Mouse (Mus musculus): ENCODE measurements around the gene Calm2. TPM values are rescaled to one million over a fixed set of nuclear protein-coding genes. Genes with fewer than 3 reads are reported as not detected.

The Calm2 gene
- polyA plus RNA-seq, 1 experiment from 2014 or later: 1,017 TPM

DNA sequence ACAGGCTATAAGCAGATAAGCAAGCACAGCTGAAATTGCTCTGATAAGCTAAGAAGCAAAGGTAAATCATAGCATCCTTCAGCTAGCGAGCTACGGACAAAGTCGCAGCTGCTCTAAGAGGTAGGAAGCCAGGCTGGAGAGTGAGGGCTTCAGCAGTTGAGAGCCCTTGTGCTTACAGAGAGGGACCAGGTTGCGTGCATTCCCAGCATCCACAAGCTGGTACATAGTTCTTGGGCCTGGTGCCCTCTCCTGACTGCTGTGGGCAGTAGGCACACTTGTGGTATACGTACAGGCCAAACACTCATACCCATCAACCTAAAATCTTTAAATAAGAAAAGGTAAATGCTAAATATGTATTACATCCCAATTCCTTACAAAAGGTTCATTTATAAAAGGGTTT lies 14.0 kb downstream of the Calm2 start:
- H3K4me3 ChIP-seq (replicated peaks; ENCODE audit: low read length): no peak overlapping the region
- no peaks in the 10 kb centered on the region for H3K27me3 ChIP-seq (ENCODE audit: control insufficient read depth, insufficient read depth, low read length)
- H3K9ac ChIP-seq (ENCODE audit: low read length): no peak overlapping the region
- no peak overlapping the region for H3K4me2 ChIP-seq (ENCODE audit: low read depth, low read length)
- no peak overlapping the region for H3K27ac ChIP-seq (ENCODE audit: low read length)
- ATAC-seq (ENCODE audit: insufficient read depth, low FRiP score): no peak
- no peaks in the 10 kb centered on the region for H3K4me1 ChIP-seq (ENCODE audit: control insufficient read depth, insufficient read depth, low read length)
- H3K9me3 ChIP-seq (replicated peaks; ENCODE audit: control insufficient read depth, low read length): no peaks in the 10 kb centered on the region
- H3K36me3 ChIP-seq (ENCODE audit: control insufficient read depth, insufficient read depth, low read length): peaks cover 22% of the 10 kb centered on the region; the same call in 1 of the 2 replicates
- WGBS: 92% methylated on average over 5 of the region's 5 CpGs

DNA sequence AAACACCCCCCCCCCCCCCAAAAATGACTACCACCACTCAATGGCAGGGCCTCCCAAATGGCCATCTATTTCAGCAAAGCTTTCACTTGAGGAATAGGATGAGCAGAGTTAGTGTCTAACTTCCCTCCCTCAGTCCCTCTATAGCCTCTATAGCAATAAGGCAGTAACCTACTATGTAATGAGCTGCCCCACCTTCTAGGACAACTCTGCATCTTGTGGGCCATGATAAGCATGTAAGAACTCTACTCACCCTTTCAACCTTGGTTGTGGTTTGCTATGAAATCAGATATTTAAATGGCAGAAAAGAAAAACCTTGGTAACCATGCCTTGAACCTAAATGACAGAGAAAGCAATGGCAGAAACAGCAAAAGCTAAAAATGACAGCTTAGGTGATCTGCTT lies 14.4 kb downstream of the Calm2 start:
- no peaks in the 10 kb centered on the region for H3K27me3 ChIP-seq (ENCODE audit: control insufficient read depth, insufficient read depth, low read length)
- H3K36me3 ChIP-seq (ENCODE audit: control insufficient read depth, insufficient read depth, low read length): peaks cover 22% of the 10 kb centered on the region; the same call in 1 of the 2 replicates
- no peak for ATAC-seq (ENCODE audit: insufficient read depth, low FRiP score)
- no peak overlapping the region for H3K9ac ChIP-seq (ENCODE audit: low read length)
- H3K4me3 ChIP-seq (replicated peaks; ENCODE audit: low read length): no peak overlapping the region
- H3K4me1 ChIP-seq (ENCODE audit: control insufficient read depth, insufficient read depth, low read length): no peaks in the 10 kb centered on the region
- H3K9me3 ChIP-seq (replicated peaks; ENCODE audit: control insufficient read depth, low read length): no peaks in the 10 kb centered on the region
- no peak overlapping the region for H3K4me2 ChIP-seq (ENCODE audit: low read depth, low read length)
- H3K27ac ChIP-seq (ENCODE audit: low read length): no peak overlapping the region

DNA sequence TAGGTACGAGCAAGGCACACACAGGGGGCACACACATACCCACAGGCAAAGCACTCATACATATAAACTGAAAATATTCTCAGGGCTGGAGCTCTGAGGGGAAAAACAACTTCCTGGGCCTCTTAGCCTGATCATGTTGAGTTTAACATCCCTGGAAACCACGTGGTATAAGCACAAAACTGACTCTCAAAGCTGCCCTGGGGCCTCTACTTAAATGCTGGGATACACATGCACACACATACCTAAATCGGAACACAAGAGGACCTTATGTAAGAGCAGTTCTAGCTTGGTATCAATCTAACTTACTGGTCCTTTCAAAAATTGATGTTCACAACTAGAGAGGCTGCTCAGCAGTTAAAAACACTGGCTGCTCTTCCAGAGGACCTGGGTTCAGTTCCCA lies 17.3 kb downstream of the Calm2 start:
- Histone ChIP-seq H3K9me3 (replicated peaks; ENCODE audit: control insufficient read depth, low read length) (no peaks in the 10 kb centered on the region), H3K36me3 (ENCODE audit: control insufficient read depth, insufficient read depth, low read length) (peaks cover 18% of the 10 kb centered on the region; the same call in 1 of the 2 replicates), H3K4me2 (ENCODE audit: low read depth, low read length) (no peak overlapping the region), H3K4me1 (ENCODE audit: control insufficient read depth, insufficient read depth, low read length) (no peaks in the 10 kb centered on the region), H3K27ac (ENCODE audit: low read length) (no peak overlapping the region), H3K27me3 (ENCODE audit: control insufficient read depth, insufficient read depth, low read length) (no peaks in the 10 kb centered on the region), H3K9ac (ENCODE audit: low read length) (no peak overlapping the region), H3K4me3 (replicated peaks; ENCODE audit: low read length) (no peak overlapping the region)
- whole genome bisulfite sequencing: 85% methylated on average over 3 of the region's 3 CpGs
- no peak for ATAC-seq (ENCODE audit: insufficient read depth, low FRiP score)

DNA sequence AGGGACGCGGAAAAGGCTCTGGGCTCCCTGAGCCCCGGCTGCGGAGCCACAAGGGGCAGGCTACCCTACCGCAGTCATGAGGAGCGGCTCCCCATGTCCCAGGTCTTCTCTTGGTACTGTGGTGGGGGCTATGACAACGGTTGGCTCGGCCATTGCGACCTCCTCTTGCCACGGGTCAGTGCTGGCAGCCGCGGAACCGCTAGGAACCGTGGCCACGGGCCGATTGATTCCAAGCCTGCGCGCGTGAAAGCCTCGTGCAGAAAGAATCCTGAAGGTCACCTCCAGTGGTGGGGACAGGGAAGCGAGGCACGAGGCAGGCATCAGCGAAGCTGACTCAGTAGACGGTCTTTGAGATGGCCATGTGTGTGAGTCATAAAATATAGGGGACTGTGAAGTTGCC lies 19.2 kb downstream of the Calm2 start, which contains the start of gene Stpg4:
TSS of gene Stpg4 (minus strand) at position 231 of the 400 bp plus-strand sequence.
- Histone ChIP-seq H3K27me3 (ENCODE audit: control insufficient read depth, insufficient read depth, low read length) (no peaks in the 10 kb centered on the region), H3K36me3 (ENCODE audit: control insufficient read depth, insufficient read depth, low read length) (0 out of 2 replicates have a peak, but pooled peaks cover 13% of the 10 kb centered on the region), H3K9me3 (replicated peaks; ENCODE audit: control insufficient read depth, low read length) (no peaks in the 10 kb centered on the region), H3K27ac (ENCODE audit: low read length) (peak within 1 kb of the TSS; percentile 63), H3K4me3 (replicated peaks; ENCODE audit: low read length) (no peak within 1 kb of the TSS), H3K4me2 (ENCODE audit: low read depth, low read length) (peak within 1 kb of the TSS; percentile 20; the same call in 1 of the 2 replicates), H3K4me1 (ENCODE audit: control insufficient read depth, insufficient read depth, low read length) (no peaks in the 10 kb centered on the region), H3K9ac (ENCODE audit: low read length) (no peak within 1 kb of the TSS)
- peak; percentile 17; the same call in 1 of the 2 replicates for ATAC-seq (ENCODE audit: insufficient read depth, low FRiP score)
- WGBS: 59% methylated on average over 24 of the region's 24 CpGs

DNA sequence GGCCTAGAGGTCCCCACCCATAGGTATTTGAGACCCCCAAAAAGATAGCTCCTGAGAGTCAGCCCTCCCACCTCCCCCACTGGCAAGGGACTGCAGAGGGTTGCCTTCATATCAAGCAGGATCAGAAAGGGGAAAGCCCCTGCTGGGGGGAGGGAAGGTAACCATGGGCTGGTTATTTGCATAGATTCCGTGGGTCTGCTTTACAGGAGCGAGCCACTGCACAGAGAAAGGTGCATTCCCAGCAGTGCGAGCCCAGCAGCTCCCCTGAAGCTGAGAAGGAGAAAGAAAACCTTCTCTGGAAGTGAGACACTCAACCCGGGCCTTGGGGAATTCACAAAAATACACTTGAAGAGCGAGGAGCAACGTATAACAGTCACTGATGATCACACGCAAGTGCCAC lies 28.7 kb downstream of the Calm2 start:
- Histone ChIP-seq H3K9ac (ENCODE audit: low read length) (no peak overlapping the region), H3K4me3 (replicated peaks; ENCODE audit: low read length) (no peak overlapping the region), H3K27me3 (ENCODE audit: control insufficient read depth, insufficient read depth, low read length) (no peaks in the 10 kb centered on the region), H3K4me1 (ENCODE audit: control insufficient read depth, insufficient read depth, low read length) (no peaks in the 10 kb centered on the region), H3K9me3 (replicated peaks; ENCODE audit: control insufficient read depth, low read length) (no peaks in the 10 kb centered on the region), H3K4me2 (ENCODE audit: low read depth, low read length) (no peak overlapping the region), H3K36me3 (ENCODE audit: control insufficient read depth, insufficient read depth, low read length) (no peaks in the 10 kb centered on the region), H3K27ac (ENCODE audit: low read length) (no peak overlapping the region)
- no peak for ATAC-seq (ENCODE audit: insufficient read depth, low FRiP score)
- WGBS: 75% methylated on average over 7 of the region's 7 CpGs

DNA sequence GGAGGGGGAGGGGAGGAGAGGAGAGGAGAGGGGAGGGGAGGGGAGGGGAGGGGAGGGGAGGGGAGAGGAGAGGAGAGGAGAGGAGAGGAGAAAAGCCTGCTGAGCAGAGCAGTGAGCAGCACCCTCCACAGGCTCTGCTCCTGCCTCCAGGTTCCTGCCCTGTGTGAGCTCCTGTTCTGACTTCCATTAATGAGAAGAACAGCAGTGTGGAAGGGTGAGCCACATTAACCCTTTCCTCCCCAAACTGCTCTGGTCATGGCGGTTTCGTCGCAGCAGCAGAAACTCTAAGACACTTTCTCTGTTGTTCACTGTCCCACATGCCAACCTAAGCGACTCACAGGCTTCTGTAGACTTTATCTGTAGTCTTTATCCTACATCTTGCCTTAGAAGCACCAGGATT lies 40.1 kb downstream of the Calm2 start:
- Histone ChIP-seq H3K4me2 (ENCODE audit: low read depth, low read length) (no peak overlapping the region), H3K9ac (ENCODE audit: low read length) (no peak overlapping the region), H3K27me3 (ENCODE audit: control insufficient read depth, insufficient read depth, low read length) (no peaks in the 10 kb centered on the region), H3K4me3 (replicated peaks; ENCODE audit: low read length) (no peak overlapping the region), H3K27ac (ENCODE audit: low read length) (no peak overlapping the region), H3K4me1 (ENCODE audit: control insufficient read depth, insufficient read depth, low read length) (no peaks in the 10 kb centered on the region), H3K36me3 (ENCODE audit: control insufficient read depth, insufficient read depth, low read length) (no peaks in the 10 kb centered on the region), H3K9me3 (replicated peaks; ENCODE audit: control insufficient read depth, low read length) (no peaks in the 10 kb centered on the region)
- ATAC-seq (ENCODE audit: insufficient read depth, low FRiP score): no peak
- 81% methylated on average over 4 of the region's 4 CpGs for WGBS

DNA sequence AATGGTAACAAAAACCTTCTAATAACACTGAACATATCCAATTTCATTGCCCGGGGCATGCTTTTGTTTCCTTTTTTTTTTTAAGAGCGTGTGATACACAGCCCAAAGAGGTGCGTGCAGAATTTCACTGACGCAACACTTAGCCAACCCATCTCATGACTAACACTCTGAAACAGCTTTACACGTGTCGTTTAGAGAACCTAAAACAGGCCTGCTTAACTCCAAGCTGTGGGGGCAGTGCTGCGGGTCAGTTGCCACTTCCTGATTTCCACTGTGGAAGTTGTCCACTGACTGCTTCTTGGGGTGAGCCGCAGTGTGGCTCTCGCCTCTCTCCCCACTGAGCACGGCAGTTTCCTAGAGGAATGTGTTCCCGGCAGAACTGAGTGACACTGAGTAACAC lies 41.2 kb downstream of the Calm2 start:
- H3K4me3 ChIP-seq (replicated peaks; ENCODE audit: low read length): no peak overlapping the region
- no peak for ATAC-seq (ENCODE audit: insufficient read depth, low FRiP score)
- WGBS: 76% methylated on average over 11 of the region's 11 CpGs
- H3K27ac ChIP-seq (ENCODE audit: low read length): no peak overlapping the region
- no peak overlapping the region for H3K9ac ChIP-seq (ENCODE audit: low read length)
- H3K4me2 ChIP-seq (ENCODE audit: low read depth, low read length): no peak overlapping the region
- no peaks in the 10 kb centered on the region for H3K9me3 ChIP-seq (replicated peaks; ENCODE audit: control insufficient read depth, low read length)
- no peaks in the 10 kb centered on the region for H3K27me3 ChIP-seq (ENCODE audit: control insufficient read depth, insufficient read depth, low read length)
- H3K36me3 ChIP-seq (ENCODE audit: control insufficient read depth, insufficient read depth, low read length): no peaks in the 10 kb centered on the region
- H3K4me1 ChIP-seq (ENCODE audit: control insufficient read depth, insufficient read depth, low read length): no peaks in the 10 kb centered on the region

DNA sequence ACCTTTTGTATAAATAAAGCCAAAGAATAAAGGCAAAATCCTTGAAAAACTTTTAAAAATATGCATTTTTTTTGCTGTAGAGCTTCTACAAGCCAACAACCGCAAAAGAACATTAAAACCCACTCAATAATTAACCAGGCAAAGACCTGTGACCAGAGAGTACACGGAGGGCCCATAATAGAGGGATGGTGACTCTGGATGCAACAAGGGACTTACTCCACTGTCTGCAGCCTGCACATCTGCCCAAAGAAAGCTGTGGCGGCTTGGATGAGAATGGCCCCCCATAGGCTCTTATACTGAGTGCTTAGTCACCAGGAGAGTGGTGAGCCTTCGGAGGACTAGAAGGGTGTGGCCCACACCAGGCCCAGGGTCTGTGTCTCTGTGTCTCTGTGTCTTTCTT lies 43.3 kb downstream of the Calm2 start:
- Histone ChIP-seq H3K4me1 (ENCODE audit: control insufficient read depth, insufficient read depth, low read length) (no peaks in the 10 kb centered on the region), H3K27me3 (ENCODE audit: control insufficient read depth, insufficient read depth, low read length) (no peaks in the 10 kb centered on the region), H3K9ac (ENCODE audit: low read length) (no peak overlapping the region), H3K9me3 (replicated peaks; ENCODE audit: control insufficient read depth, low read length) (no peaks in the 10 kb centered on the region), H3K27ac (ENCODE audit: low read length) (no peak overlapping the region), H3K4me3 (replicated peaks; ENCODE audit: low read length) (no peak overlapping the region), H3K36me3 (ENCODE audit: control insufficient read depth, insufficient read depth, low read length) (no peaks in the 10 kb centered on the region), H3K4me2 (ENCODE audit: low read depth, low read length) (no peak overlapping the region)
- ATAC-seq (ENCODE audit: insufficient read depth, low FRiP score): no peak
- WGBS: 75% methylated on average over 4 of the region's 4 CpGs

DNA sequence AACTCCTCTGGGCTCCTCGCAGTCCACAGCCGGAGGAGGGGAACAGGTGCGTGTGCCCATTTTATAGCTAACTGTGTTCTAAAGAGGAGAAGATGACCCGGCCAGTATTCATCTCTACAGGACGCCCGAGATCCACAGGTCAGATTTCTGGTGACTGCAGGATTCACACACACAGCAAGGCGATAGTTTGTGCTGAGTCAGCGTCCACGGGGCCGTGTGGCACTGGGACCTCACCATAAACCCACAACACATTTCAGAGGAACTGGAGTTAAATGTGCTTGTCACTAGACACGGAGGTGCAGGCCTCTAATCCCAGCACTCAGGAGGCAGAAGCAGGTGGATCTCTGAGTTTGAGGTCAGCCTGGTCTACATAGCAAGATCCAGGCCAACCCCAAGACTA lies 44.3 kb downstream of the Calm2 start:
- Histone ChIP-seq H3K9ac (ENCODE audit: low read length) (no peak overlapping the region), H3K9me3 (replicated peaks; ENCODE audit: control insufficient read depth, low read length) (no peaks in the 10 kb centered on the region), H3K27me3 (ENCODE audit: control insufficient read depth, insufficient read depth, low read length) (no peaks in the 10 kb centered on the region), H3K36me3 (ENCODE audit: control insufficient read depth, insufficient read depth, low read length) (no peaks in the 10 kb centered on the region), H3K4me1 (ENCODE audit: control insufficient read depth, insufficient read depth, low read length) (no peaks in the 10 kb centered on the region), H3K4me3 (replicated peaks; ENCODE audit: low read length) (no peak overlapping the region), H3K4me2 (ENCODE audit: low read depth, low read length) (no peak overlapping the region), H3K27ac (ENCODE audit: low read length) (no peak overlapping the region)
- WGBS: 92% methylated on average over 11 of the region's 11 CpGs
- ATAC-seq (ENCODE audit: insufficient read depth, low FRiP score): no peak

DNA sequence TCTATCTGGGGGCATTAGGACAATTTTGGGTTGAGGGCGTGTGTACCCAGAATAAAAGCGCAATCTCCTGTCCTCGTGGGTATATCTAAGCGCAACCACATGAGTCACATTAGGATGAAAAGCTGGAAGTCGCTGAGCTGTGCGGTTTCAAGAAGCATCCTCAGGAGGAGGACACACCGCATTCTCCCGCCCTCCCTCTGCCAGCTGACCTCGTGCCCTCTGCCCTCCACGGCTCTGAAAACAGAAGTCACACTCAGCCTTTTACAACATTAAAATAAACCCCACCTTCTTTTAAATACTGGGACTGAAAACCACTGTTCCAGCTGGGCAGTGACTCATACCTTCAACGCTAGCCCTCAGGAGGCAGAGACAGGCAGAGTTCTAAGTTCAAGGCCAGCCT lies 49.6 kb downstream of the Calm2 start:
- H3K9me3 ChIP-seq (replicated peaks; ENCODE audit: control insufficient read depth, low read length): no peaks in the 10 kb centered on the region
- no peak overlapping the region for H3K4me3 ChIP-seq (replicated peaks; ENCODE audit: low read length)
- ATAC-seq (ENCODE audit: insufficient read depth, low FRiP score): no peak
- 77% methylated on average over 11 of the region's 11 CpGs for WGBS
- H3K4me1 ChIP-seq (ENCODE audit: control insufficient read depth, insufficient read depth, low read length): no peaks in the 10 kb centered on the region
- H3K9ac ChIP-seq (ENCODE audit: low read length): no peak overlapping the region
- H3K27ac ChIP-seq (ENCODE audit: low read length): no peak overlapping the region
- H3K27me3 ChIP-seq (ENCODE audit: control insufficient read depth, insufficient read depth, low read length): no peaks in the 10 kb centered on the region
- no peaks in the 10 kb centered on the region for H3K36me3 ChIP-seq (ENCODE audit: control insufficient read depth, insufficient read depth, low read length)
- no peak overlapping the region for H3K4me2 ChIP-seq (ENCODE audit: low read depth, low read length)
